Mouse (Mus musculus): ENCODE results near the gene Rgs9bp.

DNA sequence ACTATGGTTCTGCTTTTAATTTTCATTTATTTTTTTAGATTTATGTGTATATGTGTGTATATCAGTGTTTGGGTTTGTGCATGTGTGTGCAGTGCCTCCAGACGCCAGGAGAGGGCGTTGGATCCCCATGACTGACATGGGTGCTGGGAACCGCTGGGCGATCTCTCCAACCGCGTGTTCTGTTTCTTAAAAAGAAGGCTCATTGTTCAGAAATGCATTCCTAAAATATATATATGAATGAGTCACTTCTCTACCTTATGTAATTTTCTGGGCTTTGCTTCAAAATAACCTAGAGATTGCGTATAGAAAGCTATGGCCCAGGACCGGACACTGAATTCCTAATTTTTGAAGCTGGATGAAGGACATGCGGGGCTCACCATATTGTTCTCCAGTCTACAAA is 14.1 kb upstream of the Rgs9bp start:
- TF ChIP-seq GATA1 (IDR thresholded peaks at IDR 0.05; ENCODE audit: borderline replicate concordance, low read length) (no peak), FLI1 (IDR thresholded peaks at IDR 0.05; ENCODE audit: low read length) (no peak)
